Mouse (Mus musculus) neural tube, embryonic 12.5 days (tissue): ENCODE measurements around the gene Sdcbp2. TPM values are rescaled to one million over a fixed set of nuclear protein-coding genes. Genes with fewer than 3 reads are reported as not detected.

ENCODE experiments used
- ATAC-seq: fragments of 200-750 bp; cut with Nextera tagmentation; 2 replicates; pipeline ENCODE4 v1.8.0; 2017; ENCODE audit warnings: low read depth, mild to moderate bottlenecking, moderate TSS enrichment, moderate library complexity; ENCODE audit not compliant: low FRiP score
- H3K27ac ChIP-seq: fragments of 300-500 bp; sonication (generic); 2 replicates; pipeline ENCODE4 v1.5.1; 2016
- H3K27me3 ChIP-seq: fragments of 300-500 bp; sonication (generic); replicated peaks from 2 replicates; pipeline ENCODE4 v1.6.1; 2016; ENCODE audit warnings: mild to moderate bottlenecking
- H3K36me3 ChIP-seq: fragments of 300-500 bp; sonication (generic); 2 replicates; pipeline ENCODE4 v1.6.1; 2016; ENCODE audit warnings: mild to moderate bottlenecking
- H3K4me1 ChIP-seq: fragments of 300-500 bp; sonication (generic); 2 replicates; pipeline ENCODE4 v1.6.1; 2016
- H3K4me2 ChIP-seq: fragments of 300-500 bp; sonication (generic); replicated peaks from 2 replicates; pipeline ENCODE4 v1.6.1; 2016; ENCODE audit warnings: mild to moderate bottlenecking
- H3K4me3 ChIP-seq: fragments of 300-500 bp; sonication (generic); 2 replicates; pipeline ENCODE4 v1.5.1; 2016
- H3K9ac ChIP-seq: fragments of 300-500 bp; sonication (generic); 2 replicates; pipeline ENCODE4 v1.6.1; 2016; ENCODE audit warnings: mild to moderate bottlenecking
- H3K9me3 ChIP-seq: fragments of 300-500 bp; sonication (generic); 2 replicates; pipeline ENCODE4 v1.6.1; 2016; ENCODE audit warnings: mild to moderate bottlenecking
- WGBS: fragments of 180-500 bp; shearing (Covaris S2); methylation state at CpG from one replicate; pipeline ENCODE4 v1.1.7; 2016; 5-methylcytosine and 5-hydroxymethylcytosine counted together
- polyA plus RNA-seq: library from polyadenylated mRNA; unstranded; fragments of >200 nt; fragmentation: Nextera tagmentation; extraction: Ambion mirVana; gene quantifications from 2 replicates; pipeline ENCODE4 v1.2.1, GENCODE M21; 2016

Gene Sdcbp2
- polyA plus RNA-seq, 1 experiment from 2014 or later, result 1.2 TPM

DNA sequence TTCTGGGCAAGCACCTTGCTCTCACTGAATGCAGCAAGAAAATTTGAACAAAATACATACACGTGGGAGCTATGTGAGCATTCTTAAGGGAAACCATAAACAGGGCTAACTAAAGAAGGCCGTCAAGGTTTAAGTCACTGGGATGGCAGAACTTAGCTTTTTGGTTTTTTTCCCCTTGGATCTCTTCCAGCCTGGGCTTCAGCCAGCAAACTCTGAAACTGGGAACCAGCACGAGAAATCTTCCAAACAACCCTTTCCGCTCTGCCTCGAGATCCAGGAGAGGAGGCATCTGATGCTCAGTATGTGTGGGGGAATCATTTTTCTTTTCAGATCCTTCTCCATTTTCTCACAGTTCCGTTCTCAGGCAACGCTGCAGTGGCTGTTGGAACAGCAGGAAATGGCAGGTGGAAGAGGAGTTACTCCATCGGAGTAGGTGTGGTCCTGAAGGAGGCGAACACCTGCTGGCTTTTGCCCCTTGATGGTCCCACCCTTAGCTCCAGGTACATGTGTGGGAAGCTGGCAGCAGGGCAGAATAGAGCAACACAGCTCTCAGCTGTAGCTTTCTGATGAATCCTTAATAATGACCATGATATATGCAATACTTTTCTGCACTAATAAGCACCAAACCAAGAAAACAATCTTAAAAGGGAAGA is 63.1 kb downstream of the Sdcbp2 start:
- H3K4me2 ChIP-seq, result no peak overlapping the region
- H3K9ac ChIP-seq, result no peak overlapping the region
- peaks cover 10% of the 10 kb centered on the region; the same call in 1 of the 2 replicates for H3K27me3 ChIP-seq
- 73% methylated on average over 9 of the region's 9 CpGs for WGBS
- no peaks in the 10 kb centered on the region for H3K36me3 ChIP-seq
- no peak for ATAC-seq
- H3K4me3 ChIP-seq, result no peak overlapping the region
- no peaks in the 10 kb centered on the region for H3K9me3 ChIP-seq
- H3K4me1 ChIP-seq, result peaks cover 6% of the 10 kb centered on the region
- no peak overlapping the region for H3K27ac ChIP-seq

- Histone ChIP-seq H3K36me3 (no peaks in the 10 kb centered on the region), H3K4me2 (no peak overlapping the region), H3K27me3 (peaks cover 10% of the 10 kb centered on the region; the same call in 1 of the 2 replicates), H3K4me1 (peaks cover 6% of the 10 kb centered on the region), H3K9ac (no peak overlapping the region), H3K27ac (no peak overlapping the region), H3K9me3 (no peaks in the 10 kb centered on the region), H3K4me3 (no peak overlapping the region)
- no peak for ATAC-seq
- WGBS, result 83% methylated on average over 2 of the region's 2 CpGs
Measured at GRCm38 (mm10) chr2:151636015-151636402, 63.6 kb downstream of the Sdcbp2 start.

Other genes starting within 250 kb of the Sdcbp2 start
- gene 4921509C19Rik, start 96.5 kb upstream of the Sdcbp2 start, polyA plus RNA-seq, result not detected in 2 replicates
- 252 and 260 TPM in 2 replicates for gene Nsfl1c, start 78.4 kb upstream of the Sdcbp2 start, polyA plus RNA-seq
- gene Fkbp1a, start 30.1 kb upstream of the Sdcbp2 start, polyA plus RNA-seq, result 604 and 611 TPM in 2 replicates
- 9.2 and 10.8 TPM in 2 replicates for gene Snph, start 60.0 kb downstream of the Sdcbp2 start, polyA plus RNA-seq
- gene Rad21l, start 95.9 kb downstream of the Sdcbp2 start, polyA plus RNA-seq, result 0.11 TPM in 1 of 2 replicates, not detected in the other
- 12.6 and 14.2 TPM in 2 replicates for gene Tmem74b, start 129.4 kb downstream of the Sdcbp2 start, polyA plus RNA-seq
- gene Psmf1, start 171.6 kb downstream of the Sdcbp2 start, polyA plus RNA-seq, result 45.2 and 49.7 TPM in 2 replicates